Mouse (Mus musculus) small intestine, adult 2 months (tissue): ENCODE measurements at regions not wholly inside any gene's neighbourhood (a gene's known extent, or its start where the extent isn't known, plus 50 kb on each side); places are given as distances from the start of the nearest gene placed in this dataset.

Experiments
- H3K27ac ChIP-seq: fragments of 200-500 bp; 2 replicates; pipeline ENCODE4 v1.5.1; 2012; ENCODE audit warnings: low read depth, low read length, control low read depth, inconsistent platforms; ENCODE audit not compliant: insufficient read depth
- H3K27me3 ChIP-seq: fragments of 200-500 bp; 2 replicates; pipeline ENCODE4 v1.6.1; 2012; ENCODE audit warnings: mild to moderate bottlenecking, moderate library complexity, low read length, inconsistent platforms; ENCODE audit not compliant: control insufficient read depth, insufficient read depth
- H3K36me3 ChIP-seq: fragments of 200-500 bp; 2 replicates; pipeline ENCODE4 v1.6.1; 2012; ENCODE audit warnings: mild to moderate bottlenecking, low read length, control low read depth, inconsistent platforms; ENCODE audit not compliant: control insufficient read depth, insufficient read depth
- H3K4me1 ChIP-seq: fragments of 200-500 bp; 2 replicates; pipeline ENCODE4 v1.6.1; 2012; ENCODE audit warnings: low read length, inconsistent platforms, mixed read lengths; ENCODE audit not compliant: control insufficient read depth, insufficient read depth, insufficient read length
- H3K4me3 ChIP-seq: fragments of 200-500 bp; 2 replicates; pipeline ENCODE4 v1.5.1; 2012; ENCODE audit warnings: low read depth, mild to moderate bottlenecking, control low read depth, inconsistent platforms, low read length, moderate library complexity
- CTCF ChIP-seq: fragments of 200-500 bp; IDR thresholded peaks from 2 replicates; pipeline ENCODE4 v1.5.1; 2012; ENCODE audit warnings: low read depth, mild to moderate bottlenecking, control low read depth, inconsistent platforms, low read length, moderate library complexity, mixed read lengths; ENCODE audit not compliant: insufficient replicate concordance, insufficient read length; ENCODE audit errors: extremely low read depth
- POLR2A ChIP-seq: fragments of 200-500 bp; IDR thresholded peaks from 2 replicates; pipeline ENCODE4 v1.6.1; 2012; ENCODE audit warnings: low read depth, mild to moderate bottlenecking, control low read depth, inconsistent platforms, low read length, moderate library complexity
- WGBS: fragments of 180-500 bp; shearing (Covaris S2); methylation state at CpG from one replicate; pipeline ENCODE4 v1.1.7; 2018; 5-methylcytosine and 5-hydroxymethylcytosine counted together

- WGBS = 59% methylated on average over 6 of the region's 6 CpGs
- H3K36me3 ChIP-seq = no peaks in the 10 kb centered on the region
Measured at GRCm38 (mm10) chr13:69373101-69373815, 160.3 kb upstream of the Nsun2 start.

DNA sequence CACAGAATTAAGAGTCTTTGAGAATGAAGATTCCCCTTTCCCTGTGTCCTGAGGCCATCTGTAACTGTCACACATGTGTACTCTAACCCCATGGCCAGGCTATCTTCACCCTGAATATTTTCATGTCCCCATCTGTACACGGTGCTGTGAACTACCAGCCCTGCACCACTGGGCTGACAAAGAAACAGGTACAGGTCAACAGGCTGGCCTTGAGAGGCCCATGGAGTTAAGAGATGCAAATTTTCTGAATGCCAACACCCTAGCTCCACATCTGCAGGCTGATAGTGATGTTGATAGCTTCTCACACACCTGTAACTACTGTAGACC lies 159.8 kb upstream of the Nsun2 start:
- no peaks in the 10 kb centered on the region for H3K4me1 ChIP-seq
- no peaks in the 10 kb centered on the region for H3K27me3 ChIP-seq
- no peak overlapping the region for H3K4me3 ChIP-seq
- TF ChIP-seq CTCF (no peak), POLR2A (no peak)
- WGBS = 26% methylated on average over 1 of the region's 1 CpGs
- H3K36me3 ChIP-seq = no peaks in the 10 kb centered on the region
- no peak overlapping the region for H3K27ac ChIP-seq

More at GRCm38 (mm10) chr13:69373101-69373815, 160.3 kb upstream of the Nsun2 start:
- Histone ChIP-seq H3K27me3 (no peaks in the 10 kb centered on the region), H3K4me3 (no peak overlapping the region), H3K27ac (no peak overlapping the region), H3K4me1 (no peaks in the 10 kb centered on the region)
- TF ChIP-seq POLR2A (no peak), CTCF (no peak)

GRCm38 (mm10) chr13:69380403-69380802 lies 153.1 kb upstream of the Nsun2 start:
- TF ChIP-seq POLR2A (no peak), CTCF (no peak)
- 17% methylated on average over 4 of the region's 4 CpGs for WGBS
- H3K27ac ChIP-seq = no peak overlapping the region
- no peaks in the 10 kb centered on the region for H3K4me1 ChIP-seq
- H3K4me3 ChIP-seq = no peak overlapping the region
- H3K27me3 ChIP-seq = no peaks in the 10 kb centered on the region
- H3K36me3 ChIP-seq = no peaks in the 10 kb centered on the region

GRCm38 (mm10) chr13:69384767-69385166 lies 148.8 kb upstream of the Nsun2 start:
- TF ChIP-seq POLR2A = no peak
- TF ChIP-seq CTCF = no peak
- H3K27ac ChIP-seq = no peak overlapping the region
- no peaks in the 10 kb centered on the region for H3K4me1 ChIP-seq
- H3K27me3 ChIP-seq = no peaks in the 10 kb centered on the region
- no peak overlapping the region for H3K4me3 ChIP-seq
- H3K36me3 ChIP-seq = no peaks in the 10 kb centered on the region

DNA sequence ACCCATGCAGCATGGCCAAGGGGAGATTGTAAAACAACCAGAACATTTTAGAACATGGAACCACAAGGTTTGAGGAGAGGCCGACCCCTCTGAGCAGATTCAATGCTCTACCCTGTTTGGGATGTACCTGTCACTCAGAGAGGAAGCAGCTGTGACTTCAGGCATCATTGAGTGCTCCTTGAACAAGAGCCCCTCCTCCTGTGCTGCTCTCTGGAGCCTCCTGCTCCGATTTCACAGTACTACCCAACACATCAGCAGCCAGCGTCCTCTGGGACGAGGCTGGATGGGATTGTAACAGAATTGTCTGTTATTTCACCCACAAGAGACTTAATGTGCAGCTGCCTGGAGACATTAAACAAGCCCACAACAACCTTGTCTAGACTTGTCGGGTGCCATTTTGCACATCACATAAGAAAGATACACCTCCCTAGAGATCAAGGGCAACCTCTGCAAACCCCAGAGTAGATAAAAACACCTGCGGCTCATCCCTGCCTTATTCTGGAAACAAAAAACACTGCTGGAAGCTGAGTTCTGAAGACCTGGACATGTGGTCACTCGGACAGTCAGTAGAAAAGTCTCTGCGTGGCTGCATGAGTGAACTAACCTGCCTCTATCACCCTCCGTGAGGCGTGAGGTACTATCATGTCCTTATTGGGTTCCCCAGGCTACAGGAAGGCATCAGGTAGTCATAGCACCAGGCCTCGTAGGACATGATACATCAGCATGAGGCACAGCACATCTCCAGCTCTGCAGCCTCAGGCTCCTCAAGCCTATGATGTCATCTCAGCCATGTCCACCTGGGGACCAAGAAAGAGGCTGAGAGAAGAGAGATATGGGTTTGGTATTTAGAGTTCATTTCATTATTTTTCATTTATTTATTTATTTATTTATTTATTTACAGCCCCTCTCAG lies 140.4 kb upstream of the Nsun2 start:
- no peak overlapping the region for H3K27ac ChIP-seq
- WGBS = 85% methylated on average over 11 of the region's 11 CpGs
- H3K4me3 ChIP-seq = no peak overlapping the region
- no peaks in the 10 kb centered on the region for H3K27me3 ChIP-seq
- no peaks in the 10 kb centered on the region for H3K36me3 ChIP-seq
- H3K4me1 ChIP-seq = no peaks in the 10 kb centered on the region
- no peak for TF ChIP-seq POLR2A
- TF ChIP-seq CTCF = no peak

DNA sequence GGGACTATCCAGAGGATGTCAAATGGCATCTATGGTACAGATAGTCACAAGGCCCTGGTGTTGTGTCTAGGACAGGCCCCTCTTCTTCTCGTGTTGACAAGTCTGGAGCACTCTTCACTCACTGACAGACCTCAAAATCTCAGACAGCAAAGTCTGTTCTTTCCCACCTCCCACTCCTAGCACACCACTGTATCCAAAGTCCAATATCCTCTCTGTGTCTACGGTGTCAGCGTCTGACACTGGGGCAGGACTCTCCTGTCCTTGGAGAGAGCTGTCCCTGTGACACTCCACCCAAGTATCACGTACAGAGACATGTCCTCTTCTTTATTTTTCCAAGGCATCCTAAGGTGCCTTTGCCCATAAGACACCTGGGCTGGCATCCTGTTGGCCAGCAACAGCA lies 139.0 kb upstream of the Nsun2 start:
- H3K36me3 ChIP-seq = no peaks in the 10 kb centered on the region
- H3K4me3 ChIP-seq = no peak overlapping the region
- TF ChIP-seq POLR2A (no peak), CTCF (no peak)
- no peak overlapping the region for H3K27ac ChIP-seq
- H3K4me1 ChIP-seq = no peaks in the 10 kb centered on the region
- 58% methylated on average over 4 of the region's 4 CpGs for WGBS
- no peaks in the 10 kb centered on the region for H3K27me3 ChIP-seq

DNA sequence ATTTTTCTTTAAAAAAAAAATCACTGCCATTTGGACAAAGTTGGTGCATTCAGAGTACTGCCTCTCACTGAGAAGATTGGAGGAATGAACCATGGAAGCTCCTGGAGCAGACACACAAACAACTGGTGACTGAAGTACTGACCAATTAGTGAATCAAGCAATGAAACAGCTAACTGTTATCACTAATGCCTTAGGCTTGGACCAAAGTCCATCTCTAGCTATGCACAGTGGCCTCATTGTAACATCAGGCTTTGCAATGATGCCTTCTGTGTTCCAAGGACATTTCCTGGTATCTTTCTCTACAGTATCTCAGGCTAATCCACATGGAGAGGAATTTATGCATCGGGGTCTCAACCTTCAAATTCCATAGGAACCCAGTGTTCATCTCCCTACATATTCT lies 123.2 kb upstream of the Nsun2 start:
- no peak for TF ChIP-seq CTCF
- TF ChIP-seq POLR2A = no peak
- 21% methylated on average over 1 of the region's 1 CpGs for WGBS
- no peak overlapping the region for H3K4me3 ChIP-seq

More for the DNA sequence above, 123.2 kb upstream of the Nsun2 start:
- Histone ChIP-seq H3K27ac (no peak overlapping the region), H3K27me3 (no peaks in the 10 kb centered on the region), H3K4me1 (no peaks in the 10 kb centered on the region), H3K36me3 (no peaks in the 10 kb centered on the region)
